Mouse (Mus musculus): Measurements from ENCODE around the gene Fkbp6.

DNA sequence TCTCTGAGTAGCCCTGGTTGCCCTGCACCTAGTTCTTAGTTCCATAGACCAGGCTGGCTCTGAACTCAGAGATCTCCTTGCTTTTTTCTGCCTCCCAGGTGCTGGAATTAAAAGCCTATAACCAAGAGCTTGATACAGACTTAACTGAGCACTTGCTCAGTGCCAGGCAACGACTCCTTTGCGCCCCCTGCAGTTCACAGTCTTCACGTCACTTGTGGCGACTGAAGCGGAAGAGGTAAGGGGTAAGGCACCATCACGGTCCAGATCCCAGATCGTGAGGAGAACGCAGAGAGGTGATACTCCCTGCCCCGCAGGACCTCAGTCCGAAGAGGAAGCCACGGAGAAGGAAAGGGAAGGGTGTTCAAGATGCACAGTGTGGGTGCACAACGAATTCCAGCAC is 92.3 kb downstream of the Fkbp6 start:
- TF ChIP-seq GATA1 (IDR thresholded peaks at IDR 0.05; ENCODE audit: borderline replicate concordance, low read length): no peak
- no peak for TF ChIP-seq FLI1 (IDR thresholded peaks at IDR 0.05; ENCODE audit: low read length)
